ENCODE assay signal across 21 mouse cellular contexts in the genomic region with DNA sequence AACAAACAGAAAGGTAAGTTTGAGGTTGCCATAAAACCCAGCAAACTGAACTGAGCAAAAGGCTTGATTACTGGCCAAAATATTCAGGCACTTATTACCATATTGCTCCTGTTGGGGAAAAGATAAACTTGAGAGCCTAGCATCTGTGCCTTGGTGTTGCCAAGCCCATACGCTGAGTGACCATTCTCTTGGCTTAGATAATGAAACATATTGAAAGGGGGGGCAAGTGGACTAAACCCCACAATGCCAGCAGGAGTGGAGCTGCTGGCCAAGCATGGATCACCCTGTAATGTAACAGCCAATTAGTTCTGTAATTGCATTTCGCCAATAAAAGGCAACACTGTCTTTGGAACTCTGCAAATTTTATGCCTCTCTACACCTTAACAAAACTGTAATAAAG.
A peak's percentile ranks its signal among the peaks of the same experiment; 100 is the strongest.
DNase-seq lines count a peak whose midpoint lies in the region; ATAC-seq lines count a peak whose summit lies in the region.
"Had no signal": no experiment of that assay in that cellular context is flagged by ENCODE, and none has a peak within 500 bp of the region (broad histone marks: within the 10 kb centered on the region; RNA-seq: fewer than 3 reads in every experiment).

No protein-coding gene starts in this region.

- no peaks in the 10 kb centered on the region for H3K4me1 ChIP-seq in hindbrain, embryonic 14.5 days (replicated peaks; ENCODE audit: control insufficient read depth, insufficient read depth, low read length)
- H3K4me1 ChIP-seq in hindbrain, embryonic 11.5 days (replicated peaks; ENCODE audit: control insufficient read depth, insufficient read depth, low read length) = no peaks in the 10 kb centered on the region
- H3K4me1 ChIP-seq: limb, embryonic 12.5 days; liver, embryonic 12.5 days; megakaryocyte, embryonic 14.5 days had no signal

- WGBS in hindbrain, embryonic 14.5 days = 79% methylated on average over 2 of the region's 2 CpGs
- 87% methylated on average over 2 of the region's 2 CpGs for WGBS in hindbrain, embryonic 11.5 days

- H3K36me3 ChIP-seq in hindbrain, embryonic 14.5 days (replicated peaks; ENCODE audit: control insufficient read depth, insufficient read depth) = no peaks in the 10 kb centered on the region
- H3K36me3 ChIP-seq in hindbrain, embryonic 11.5 days (ENCODE audit: control insufficient read depth, insufficient read depth, low read length) = no peaks in the 10 kb centered on the region
- H3K36me3 ChIP-seq: limb, embryonic 12.5 days; liver, embryonic 12.5 days had no signal

- ATAC-seq in hindbrain, embryonic 14.5 days (ENCODE audit: low FRiP score) = no peak
- ATAC-seq in hindbrain, embryonic 11.5 days (ENCODE audit: low FRiP score) = no peak
- no peak for ATAC-seq in erythroblast, adult 5-6 weeks (replicated peaks; ENCODE audit: low FRiP score, poor library complexity, severe bottlenecking)
- ATAC-seq: inflammation-experienced regulatory T-cells, adult 6 months; liver, embryonic 12.5 days had no signal

- DNase-seq in hindbrain, embryonic 14.5 days (ENCODE audit: low spot score) = peak; percentile 26
- DNase-seq in hindbrain, embryonic 11.5 days (ENCODE audit: low spot score) = no peak
- peak; percentile 88 for DNase-seq in brain, adult 2 months (ENCODE audit: low read depth, low spot score)
- peak; percentile 44 for DNase-seq in cerebellum, adult 11 months
- peak; percentile 87 to 93 for DNase-seq in cerebellum, postnatal 10 days
- no peak for DNase-seq in Muller cell, postnatal 12 days (ENCODE audit: inconsistent ontology term)
- no peak for DNase-seq in left cerebral cortex, postnatal 36 days (ENCODE audit: low spot score in 2 of 2)
- DNase-seq: heart, postnatal 10 days; kidney, adult 9 months; kidney, postnatal 4 days; layer of hippocampus, adult 9-11 months; lung, adult 2 months had no signal

- intact Hi-C loops in left cerebral cortex, postnatal 36 days (cut with DNase I) = no loop called here

- no peak overlapping the region for H3K4me2 ChIP-seq in hindbrain, embryonic 14.5 days (replicated peaks)
- no peak overlapping the region for H3K4me2 ChIP-seq in hindbrain, embryonic 11.5 days (replicated peaks; ENCODE audit: low read depth, low read length)
- H3K4me2 ChIP-seq: heart, embryonic 11.5 days; limb, embryonic 12.5 days; liver, embryonic 12.5 days had no signal

- H3K27me3 ChIP-seq in hindbrain, embryonic 14.5 days (ENCODE audit: control insufficient read depth, insufficient read depth, low read length) = no peaks in the 10 kb centered on the region
- H3K27me3 ChIP-seq in hindbrain, embryonic 11.5 days (ENCODE audit: control insufficient read depth, insufficient read depth, low read length) = no peaks in the 10 kb centered on the region
- H3K27me3 ChIP-seq: CH12.LX; limb, embryonic 12.5 days; liver, embryonic 12.5 days; megakaryocyte, embryonic 14.5 days had no signal

- no peaks in the 10 kb centered on the region for H3K9me3 ChIP-seq in hindbrain, embryonic 14.5 days (ENCODE audit: control insufficient read depth, low read length)
- no peaks in the 10 kb centered on the region for H3K9me3 ChIP-seq in hindbrain, embryonic 11.5 days (ENCODE audit: control insufficient read depth, low read length)
- H3K9me3 ChIP-seq: limb, embryonic 12.5 days; liver, embryonic 12.5 days; megakaryocyte, embryonic 14.5 days had no signal

- H3K27ac ChIP-seq in hindbrain, embryonic 14.5 days = no peak overlapping the region
- H3K27ac ChIP-seq in hindbrain, embryonic 11.5 days (ENCODE audit: low read depth, low read length) = no peak overlapping the region
- H3K27ac ChIP-seq: limb, embryonic 12.5 days; liver, embryonic 12.5 days; stomach, postnatal 0 days had no signal

- no peak overlapping the region for H3K9ac ChIP-seq in hindbrain, embryonic 14.5 days
- H3K9ac ChIP-seq in hindbrain, embryonic 11.5 days (ENCODE audit: low read depth, low read length) = no peak overlapping the region
- H3K9ac ChIP-seq: limb, embryonic 12.5 days; liver, embryonic 12.5 days had no signal

- no peak overlapping the region for H3K4me3 ChIP-seq in hindbrain, embryonic 14.5 days (replicated peaks; ENCODE audit: low read length)
- no peak overlapping the region for H3K4me3 ChIP-seq in hindbrain, embryonic 11.5 days (ENCODE audit: low read depth, low read length)
- H3K4me3 ChIP-seq: left cerebral cortex, adult 2 months; limb, embryonic 12.5 days; liver, embryonic 12.5 days; megakaryocyte, embryonic 14.5 days had no signal

Comparison
In these comparisons a context has a peak if more than half of its experiments do, and no peak if none do; other contexts are left out.
1. DNase-seq: peak in hindbrain, embryonic 14.5 days (single experiment), brain, adult 2 months (single experiment), cerebellum, adult 11 months (single experiment) and cerebellum, postnatal 10 days (2 of 2); none in hindbrain, embryonic 11.5 days (single experiment), Muller cell, postnatal 12 days (single experiment) and left cerebral cortex, postnatal 36 days (0 of 2).